Mouse (Mus musculus) neural tube, embryonic 15.5 days (tissue): ENCODE measurements around the gene Zfp287. TPM values are rescaled to one million over a fixed set of nuclear protein-coding genes. Genes with fewer than 3 reads are reported as not detected.
"Not testable (repeated sequence)": the region's sequence is repeated elsewhere in the genome, so short reads cannot be mapped to it uniquely, and the experiment has no call there.

Experiments used
- ATAC-seq: fragments of 200-750 bp; cut with Nextera tagmentation; 2 replicates; pipeline ENCODE4 v1.8.0; 2017; ENCODE audit warnings: mild to moderate bottlenecking, moderate TSS enrichment, moderate library complexity; ENCODE audit not compliant: low FRiP score
- H3K27ac ChIP-seq: fragments of 300-500 bp; sonication (generic); replicated peaks from 2 replicates; pipeline ENCODE4 v1.5.1; 2015; ENCODE audit warnings: mild to moderate bottlenecking, inconsistent platforms
- H3K27me3 ChIP-seq: fragments of 300-500 bp; sonication (generic); replicated peaks from 2 replicates; pipeline ENCODE4 v1.6.1; 2015; ENCODE audit warnings: inconsistent platforms
- H3K36me3 ChIP-seq: fragments of 300-500 bp; sonication (generic); 2 replicates; pipeline ENCODE4 v1.6.1; 2015; ENCODE audit warnings: inconsistent platforms
- H3K4me1 ChIP-seq: fragments of 300-500 bp; sonication (generic); 2 replicates; pipeline ENCODE4 v1.6.1; 2015; ENCODE audit warnings: inconsistent platforms
- H3K4me2 ChIP-seq: fragments of 300-500 bp; sonication (generic); 2 replicates; pipeline ENCODE4 v1.6.1; 2015; ENCODE audit warnings: inconsistent platforms, mild to moderate bottlenecking, moderate library complexity
- H3K4me3 ChIP-seq: fragments of 300-500 bp; sonication (generic); replicated peaks from 2 replicates; pipeline ENCODE4 v1.5.1; 2015; ENCODE audit warnings: mild to moderate bottlenecking, inconsistent platforms
- H3K9ac ChIP-seq: fragments of 300-500 bp; sonication (generic); replicated peaks from 2 replicates; pipeline ENCODE4 v1.6.1; 2015; ENCODE audit warnings: mild to moderate bottlenecking, inconsistent platforms
- H3K9me3 ChIP-seq: fragments of 300-500 bp; sonication (generic); replicated peaks from 2 replicates; pipeline ENCODE4 v1.6.1; 2016; ENCODE audit warnings: inconsistent platforms
- WGBS: fragments of 180-500 bp; shearing (Covaris S2); methylation state at CpG from one replicate; pipeline ENCODE4 v1.1.7; 2015; ENCODE audit warnings: mixed read lengths; 5-methylcytosine and 5-hydroxymethylcytosine counted together
- polyA plus RNA-seq: library from polyadenylated mRNA; unstranded; fragments of >200 nt; fragmentation: Nextera tagmentation; extraction: Ambion mirVana; gene quantifications from 2 replicates; pipeline ENCODE4 v1.2.1, GENCODE M21; 2015

The Zfp287 gene
- 16.5 and 18.0 TPM in 2 replicates for polyA plus RNA-seq

DNA sequence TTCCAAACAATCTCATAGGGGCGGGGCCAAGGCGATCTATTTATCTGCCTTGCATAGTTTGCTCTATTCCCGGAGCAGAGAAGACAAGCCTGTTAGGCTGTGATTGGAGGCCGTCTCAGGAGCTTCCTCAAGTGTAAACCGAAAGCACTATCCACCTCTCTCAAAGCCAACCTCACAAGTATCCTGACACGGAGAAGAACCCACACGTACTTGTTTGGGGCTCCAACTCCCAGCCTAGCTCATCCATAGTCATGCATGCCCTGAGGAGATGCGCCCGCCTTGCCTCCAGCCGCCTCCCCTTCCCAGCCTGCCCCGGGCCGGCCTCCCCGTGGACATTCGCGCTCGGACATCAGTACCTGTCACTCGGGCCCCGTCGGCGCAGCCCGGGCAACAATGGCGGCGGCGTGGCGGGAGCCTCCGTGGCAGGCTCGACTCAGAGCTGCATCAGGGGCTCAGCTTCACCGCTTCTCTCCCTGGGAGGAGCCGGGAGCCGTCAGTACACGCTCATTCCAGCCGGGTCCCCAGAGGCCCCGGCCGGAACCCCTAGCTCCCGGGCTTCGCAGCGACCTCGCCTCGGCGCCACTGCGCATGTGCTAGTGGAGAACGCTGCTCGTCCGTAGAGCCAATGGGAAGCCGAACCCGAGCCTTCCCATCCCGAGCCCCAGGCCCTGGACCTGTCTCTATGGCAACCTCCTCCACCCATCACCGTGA lies at the start of gene Zfp287:
Gene Zfp287 (minus strand): TSS at position 595 of the 711 bp plus-strand sequence.
- no peaks in the 10 kb centered on the region for H3K27me3 ChIP-seq
- peak within 1 kb of the TSS; percentile 80 for H3K4me3 ChIP-seq
- WGBS: under 1% methylated on average over 48 of the region's 48 CpGs
- H3K9ac ChIP-seq: peak within 1 kb of the TSS; percentile 72
- peaks cover 16% of the 10 kb centered on the region for H3K36me3 ChIP-seq
- H3K27ac ChIP-seq: peak within 1 kb of the TSS; percentile 90
- peak within 1 kb of the TSS; percentile 67 for H3K4me2 ChIP-seq
- H3K4me1 ChIP-seq: peaks cover 23% of the 10 kb centered on the region
- peak; percentile 99 for ATAC-seq
- no peaks in the 10 kb centered on the region for H3K9me3 ChIP-seq

DNA sequence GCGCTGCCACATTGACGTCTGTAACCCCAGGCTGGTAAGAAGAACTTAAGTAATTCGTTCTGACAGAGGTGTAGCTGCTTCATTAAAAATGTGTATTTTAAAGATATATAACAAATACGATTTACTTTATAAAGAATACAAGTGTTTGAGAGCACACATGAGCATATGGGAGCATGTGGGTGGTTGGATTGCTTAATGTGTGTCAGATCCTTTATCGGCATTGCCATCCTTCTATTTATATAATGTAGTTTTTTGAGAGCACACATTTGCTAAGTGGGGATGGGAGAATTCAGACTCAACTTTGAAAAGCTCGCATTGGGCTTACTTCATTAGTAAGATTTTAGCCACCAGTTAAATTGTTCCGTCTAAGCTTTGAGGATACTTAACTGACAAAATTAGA lies 44.8 kb upstream of the Zfp287 start:
- no peak for ATAC-seq
- Histone ChIP-seq H3K9ac (no peak overlapping the region), H3K27ac (no peak overlapping the region), H3K4me1 (no peaks in the 10 kb centered on the region), H3K36me3 (peaks cover 56% of the 10 kb centered on the region), H3K4me3 (no peak overlapping the region), H3K4me2 (no peak overlapping the region), H3K27me3 (no peaks in the 10 kb centered on the region), H3K9me3 (peaks cover 49% of the 10 kb centered on the region)
- WGBS: 97% methylated on average over 7 of the region's 7 CpGs

DNA sequence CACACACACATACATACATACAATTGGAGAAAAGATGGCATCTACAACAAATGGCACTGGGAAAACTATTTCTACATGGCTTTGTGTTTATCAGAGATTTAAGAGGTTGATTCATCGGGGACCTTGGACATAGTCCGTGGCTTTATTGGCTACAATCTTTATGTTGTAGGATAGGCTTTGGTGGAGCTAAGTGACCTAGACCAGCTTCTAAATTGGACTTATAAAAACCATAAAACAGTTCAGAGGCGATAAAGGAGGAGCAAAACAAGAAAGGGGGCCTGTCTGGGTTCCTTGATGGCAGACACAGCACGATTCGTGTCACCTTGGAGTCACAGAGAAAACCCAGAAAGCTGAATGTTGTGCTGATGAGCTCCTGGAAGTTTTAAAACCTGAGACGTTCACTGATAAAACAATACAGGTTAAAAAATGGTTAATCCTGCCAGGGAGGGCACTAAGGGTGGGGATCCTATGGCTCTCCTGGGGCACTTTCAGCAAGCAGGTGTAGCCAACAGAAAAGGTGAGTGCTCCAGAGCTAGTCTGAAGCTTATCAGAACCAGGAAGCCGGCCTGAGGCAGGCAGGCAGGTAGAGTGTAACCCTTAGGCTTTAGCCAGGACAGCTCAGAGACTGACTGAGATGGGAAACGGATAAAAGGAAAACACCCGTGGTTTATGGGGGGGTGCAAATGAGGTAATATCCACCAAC lies 29.2 kb upstream of the Zfp287 start:
- Histone ChIP-seq H3K4me2 (no peak overlapping the region), H3K27ac (no peak overlapping the region), H3K9me3 (no peaks in the 10 kb centered on the region), H3K4me3 (no peak overlapping the region), H3K27me3 (peaks cover 6% of the 10 kb centered on the region; the same call in 1 of the 2 replicates), H3K9ac (no peak overlapping the region), H3K36me3 (no peaks in the 10 kb centered on the region), H3K4me1 (peaks cover 10% of the 10 kb centered on the region)
- WGBS: 68% methylated on average over 9 of the region's 9 CpGs
- ATAC-seq: no peak

DNA sequence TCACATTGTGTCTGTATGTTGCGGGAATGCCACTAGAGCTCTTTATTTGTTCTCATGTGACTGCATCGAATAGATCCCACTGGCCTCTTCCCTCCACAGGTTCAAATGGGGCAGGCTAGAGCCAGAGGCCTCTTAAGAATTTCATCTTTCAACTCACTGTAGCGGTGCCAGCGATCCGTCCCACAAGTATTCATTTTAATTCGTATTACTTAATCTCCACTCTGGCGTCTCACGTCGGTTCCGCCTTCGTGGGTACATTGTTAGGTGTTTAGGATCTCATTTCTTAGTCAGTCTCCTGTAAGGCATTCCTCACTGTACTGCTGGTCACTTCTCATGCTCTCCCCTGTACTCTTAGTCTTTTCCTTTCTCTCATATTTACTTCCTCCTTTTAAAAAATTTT lies 26.8 kb upstream of the Zfp287 start:
- Histone ChIP-seq H3K4me1 (peaks cover 10% of the 10 kb centered on the region), H3K36me3 (no peaks in the 10 kb centered on the region), H3K9me3 (no peaks in the 10 kb centered on the region), H3K9ac (no peak overlapping the region), H3K27ac (no peak overlapping the region), H3K4me3 (no peak overlapping the region), H3K4me2 (no peak overlapping the region), H3K27me3 (peaks cover 6% of the 10 kb centered on the region; the same call in 1 of the 2 replicates)
- no peak for ATAC-seq
- WGBS: 92% methylated on average over 11 of the region's 11 CpGs

DNA sequence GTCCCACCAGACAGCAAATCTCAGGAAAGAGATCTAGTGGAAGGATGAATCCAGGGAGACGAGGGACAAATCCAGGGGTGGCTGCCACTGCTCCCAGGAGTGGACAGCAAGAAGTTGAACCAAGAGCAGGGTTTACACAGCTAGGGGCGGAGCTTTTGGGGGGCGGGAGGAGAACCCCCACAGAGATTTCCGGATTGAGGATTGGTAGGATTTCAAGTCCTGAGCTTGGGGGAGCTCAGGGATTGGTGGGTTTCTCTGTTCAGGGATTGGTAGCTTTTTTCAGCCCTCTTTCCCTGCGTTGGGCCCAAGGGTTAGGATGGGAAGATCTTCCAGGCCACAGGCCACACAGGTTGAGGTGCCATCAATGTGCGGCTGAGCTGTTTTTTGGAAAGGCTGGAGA lies 26.2 kb upstream of the Zfp287 start:
- WGBS: 88% methylated on average over 6 of the region's 6 CpGs

DNA sequence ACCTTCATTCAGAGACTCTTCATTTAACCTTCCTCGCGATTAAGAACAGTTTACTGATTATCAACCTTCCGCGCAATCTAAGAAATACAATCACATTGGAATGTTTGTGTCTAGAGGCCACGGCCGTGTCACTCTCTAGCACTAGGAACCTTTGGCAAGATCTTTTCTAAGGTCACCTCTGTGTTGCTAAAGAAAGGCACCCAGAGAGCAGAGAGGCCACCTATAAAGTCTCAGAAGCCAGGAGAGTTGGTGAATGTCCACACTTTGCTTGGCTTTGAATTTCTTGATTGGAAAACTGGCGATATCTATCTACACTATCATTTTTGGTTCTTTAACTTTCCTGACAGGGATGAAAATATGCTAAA lies 25.4 kb upstream of the Zfp287 start:
- H3K9ac ChIP-seq: peak overlapping the region; percentile 46
- peaks cover 10% of the 10 kb centered on the region for H3K4me1 ChIP-seq
- H3K4me2 ChIP-seq: peak overlapping the region; percentile 76
- peaks cover 6% of the 10 kb centered on the region; the same call in 1 of the 2 replicates for H3K27me3 ChIP-seq
- H3K27ac ChIP-seq: no peak overlapping the region
- WGBS: 7% methylated on average over 7 of the region's 7 CpGs
- no peaks in the 10 kb centered on the region for H3K36me3 ChIP-seq
- no peaks in the 10 kb centered on the region for H3K9me3 ChIP-seq
- peak overlapping the region; percentile 45 for H3K4me3 ChIP-seq
- no peak; the same call in 1 of the 2 replicates for ATAC-seq

More for the DNA sequence above, 26.2 kb upstream of the Zfp287 start:
- peaks cover 6% of the 10 kb centered on the region; the same call in 1 of the 2 replicates for H3K27me3 ChIP-seq
- H3K36me3 ChIP-seq: no peaks in the 10 kb centered on the region
- ATAC-seq: no peak
- peaks cover 10% of the 10 kb centered on the region for H3K4me1 ChIP-seq
- H3K27ac ChIP-seq: no peak overlapping the region
- no peaks in the 10 kb centered on the region for H3K9me3 ChIP-seq
- H3K9ac ChIP-seq: no peak overlapping the region
- H3K4me2 ChIP-seq: no peak overlapping the region
- H3K4me3 ChIP-seq: no peak overlapping the region

DNA sequence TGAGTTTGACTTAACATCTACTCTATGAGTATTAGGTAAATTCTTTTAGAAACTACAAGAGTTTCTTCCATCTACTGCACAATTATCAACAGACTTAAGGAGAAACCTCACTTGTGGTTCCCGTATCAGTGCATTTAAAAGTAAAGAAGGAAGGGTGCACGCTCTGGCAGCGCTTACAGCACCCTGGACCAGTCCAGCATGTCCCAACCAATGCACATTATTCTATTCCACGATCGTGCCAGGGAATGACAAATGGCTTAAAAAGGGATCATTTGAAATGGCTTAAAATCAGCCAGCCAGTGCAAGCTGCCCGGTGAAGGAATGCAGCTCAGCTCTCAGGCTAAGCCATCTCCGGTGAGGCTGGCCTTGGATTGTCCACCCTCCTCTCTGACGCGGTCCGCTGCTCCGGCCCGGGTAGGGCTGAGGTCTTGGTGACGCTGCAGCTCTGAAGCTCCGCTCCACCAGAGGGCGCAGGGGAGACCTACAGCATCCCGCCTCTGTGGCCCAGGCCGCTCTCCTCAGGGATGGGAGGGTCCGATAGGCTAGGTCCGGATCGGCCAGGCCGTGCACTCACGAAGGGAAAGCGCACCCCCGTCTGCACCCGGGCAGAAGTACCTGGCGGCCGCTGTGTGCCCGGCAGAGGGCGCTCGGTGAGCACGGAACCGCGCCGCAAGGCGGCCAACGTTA lies 24.9 kb upstream of the Zfp287 start:
- ATAC-seq: peak; percentile 89
- Histone ChIP-seq H3K27ac (no peak overlapping the region; the same call in 1 of the 2 replicates), H3K4me2 (peak overlapping the region; percentile 76), H3K36me3 (no peaks in the 10 kb centered on the region), H3K4me3 (peak overlapping the region; percentile 45), H3K4me1 (peaks cover 10% of the 10 kb centered on the region), H3K9ac (peak overlapping the region; percentile 46), H3K27me3 (peaks cover 6% of the 10 kb centered on the region; the same call in 1 of the 2 replicates), H3K9me3 (no peaks in the 10 kb centered on the region)
- WGBS: 8% methylated on average over 36 of the region's 36 CpGs

DNA sequence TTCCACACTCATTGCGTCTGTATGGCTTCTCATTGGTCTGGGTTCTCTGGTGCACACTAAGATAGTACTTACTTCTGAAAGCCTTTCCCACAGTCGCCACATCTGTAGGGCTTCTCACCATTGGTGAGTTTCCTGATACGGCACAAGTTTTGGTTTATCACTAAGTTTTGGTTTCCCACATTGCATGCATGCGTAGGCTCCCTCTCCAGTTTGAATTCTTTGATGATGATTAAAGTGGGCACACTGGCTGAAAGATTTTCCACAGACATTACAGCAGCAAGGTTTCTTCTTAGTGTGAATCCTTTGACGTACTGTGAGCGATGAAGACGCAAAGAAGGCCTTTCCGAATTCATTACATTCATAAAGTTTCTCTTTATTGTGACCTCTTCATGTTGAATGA lies 21.1 kb upstream of the Zfp287 start, which contains the start of gene Gm10428:
Gene Gm10428 (plus strand): TSS at position 321 of the 400 bp plus-strand sequence.
- H3K27me3 ChIP-seq: 0 out of 2 replicates have a peak, but pooled peaks cover 6% of the 10 kb centered on the region
- no peak within 1 kb of the TSS for H3K27ac ChIP-seq
- H3K4me3 ChIP-seq: no peak within 1 kb of the TSS
- whole genome bisulfite sequencing: 92% methylated on average over 8 of the region's 8 CpGs
- no peaks in the 10 kb centered on the region for H3K36me3 ChIP-seq
- no peak within 1 kb of the TSS for H3K9ac ChIP-seq
- no peak for ATAC-seq
- no peaks in the 10 kb centered on the region for H3K9me3 ChIP-seq
- peaks cover 10% of the 10 kb centered on the region for H3K4me1 ChIP-seq
- H3K4me2 ChIP-seq: no peak within 1 kb of the TSS

DNA sequence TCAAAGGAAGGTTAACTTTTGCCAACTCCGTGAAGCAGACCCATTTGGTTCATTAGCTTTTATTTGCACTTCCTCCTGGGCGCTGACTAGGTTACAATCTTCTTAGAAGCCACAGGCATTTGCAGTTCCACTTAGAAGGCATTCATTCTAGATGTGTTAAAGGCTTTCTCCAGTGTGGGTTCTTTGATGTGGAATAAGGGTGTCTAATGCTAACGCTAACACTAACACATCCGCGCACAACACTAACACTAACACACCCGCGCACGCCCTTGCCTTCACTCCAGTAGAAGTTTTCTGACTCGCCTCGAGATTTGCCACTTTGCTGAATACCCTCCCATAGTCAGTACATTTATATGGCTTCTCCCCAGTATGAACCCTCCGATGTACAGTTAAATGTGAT lies 20.5 kb upstream of the Zfp287 start:
- Histone ChIP-seq H3K27me3 (0 out of 2 replicates have a peak, but pooled peaks cover 5% of the 10 kb centered on the region), H3K9ac (no peak overlapping the region), H3K4me1 (peaks cover 6% of the 10 kb centered on the region), H3K36me3 (no peaks in the 10 kb centered on the region), H3K9me3 (no peaks in the 10 kb centered on the region), H3K4me2 (no peak overlapping the region), H3K27ac (no peak overlapping the region), H3K4me3 (no peak overlapping the region)
- WGBS: 54% methylated on average over 11 of the region's 11 CpGs
- no peak for ATAC-seq

DNA sequence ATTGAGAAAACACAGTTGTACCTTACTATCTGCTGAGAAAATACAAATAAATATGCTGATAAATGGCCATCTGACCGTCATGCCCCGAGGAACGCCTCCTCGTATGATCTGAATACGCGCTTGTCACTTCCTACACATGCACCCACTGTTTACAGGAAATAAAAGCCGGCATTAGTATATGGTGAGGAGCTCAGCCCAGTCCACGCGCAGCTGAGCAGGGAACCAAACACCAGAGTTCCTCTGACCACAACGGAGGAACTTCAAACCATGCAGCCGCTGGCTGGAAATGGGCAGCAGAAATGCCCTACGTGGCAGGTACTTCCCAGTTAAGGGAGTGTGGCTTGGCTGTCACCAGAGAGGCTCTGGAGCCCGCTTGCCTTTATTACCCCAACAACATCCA lies 17.7 kb upstream of the Zfp287 start:
- not testable (repeated sequence) for H3K9me3 ChIP-seq, H3K36me3 ChIP-seq, H3K27me3 ChIP-seq, ATAC-seq, H3K9ac ChIP-seq, H3K4me2 ChIP-seq, H3K4me1 ChIP-seq, H3K27ac ChIP-seq, H3K4me3 ChIP-seq
- 89% methylated on average over 13 of the region's 13 CpGs for WGBS

DNA sequence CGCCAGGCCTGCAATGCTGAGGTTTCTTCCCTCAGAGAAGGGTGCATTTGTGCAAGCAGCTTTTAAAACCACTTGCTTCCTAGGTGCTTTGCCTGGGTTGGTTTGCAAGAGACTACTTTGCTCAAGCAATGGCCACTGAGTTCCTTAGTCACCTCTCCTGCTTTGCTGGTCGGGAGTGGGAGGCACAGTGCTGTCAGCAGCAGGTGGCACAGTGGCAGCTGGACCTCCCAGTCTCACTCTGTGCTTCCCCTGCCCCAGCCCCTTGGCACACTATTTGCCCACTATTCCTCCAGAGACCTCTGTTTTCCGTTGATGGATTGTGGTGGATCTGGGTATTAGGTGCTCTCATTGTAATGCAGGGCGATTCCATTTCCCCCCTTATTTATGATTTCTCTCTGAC lies 16.4 kb upstream of the Zfp287 start:
- Histone ChIP-seq H3K36me3 (no peaks in the 10 kb centered on the region), H3K27ac (no peak overlapping the region), H3K9me3 (no peaks in the 10 kb centered on the region), H3K27me3 (0 out of 2 replicates have a peak, but pooled peaks cover 5% of the 10 kb centered on the region), H3K9ac (no peak overlapping the region), H3K4me3 (no peak overlapping the region), H3K4me1 (no peaks in the 10 kb centered on the region; the same call in 1 of the 2 replicates), H3K4me2 (no peak overlapping the region)
- 78% methylated on average over 4 of the region's 4 CpGs for WGBS
- no peak for ATAC-seq
